Mouse (Mus musculus) liver, embryonic 14.5 days (tissue): ENCODE data around the gene Hpgd.

Experiments
- CTCF ChIP-seq: IDR thresholded peaks from 2 replicates; pipeline ENCODE4 v1.5.1; 2016; ENCODE audit warnings: antibody characterized with exemption, low read depth, control low read depth
- EP300 ChIP-seq: IDR thresholded peaks from 2 replicates; pipeline ENCODE4 v1.6.1; 2016; ENCODE audit warnings: antibody characterized with exemption, low read depth

- no peak for TF ChIP-seq CTCF
- TF ChIP-seq EP300, result no peak
These were observed 7.7 kb upstream of the Hpgd start for GRCm38 (mm10) chr8:56286717-56287116.
